Mouse (Mus musculus) induced T-regulatory cell, adult 2 months (primary cell): Measurements from ENCODE around the gene Tex13c1.

Experiments used
- DNase-seq: peaks from one replicate; pipeline ENCODE4 v3.0.0-alpha.2; 2012; ENCODE audit warnings: low read depth

Gene Tex13c1

DNA sequence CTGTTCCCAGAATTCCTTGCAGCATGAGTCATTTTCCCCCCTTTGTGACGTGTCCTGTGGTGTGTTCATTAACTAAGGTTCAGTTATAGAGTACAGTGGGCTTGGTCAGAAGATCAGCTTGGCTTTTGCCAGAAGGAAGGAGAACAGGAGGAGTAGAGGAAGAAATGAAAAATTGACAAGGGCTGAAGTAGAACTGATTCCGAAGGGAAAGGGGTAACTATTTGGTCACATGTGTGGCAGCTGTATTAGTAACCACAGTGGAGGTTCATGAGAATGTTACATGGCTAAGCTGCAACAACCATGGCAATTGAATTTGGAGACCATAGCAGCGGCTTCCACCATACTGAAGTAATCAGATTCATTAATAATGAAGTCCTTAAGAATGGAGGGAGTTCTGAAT is at the start of gene Tex13c1:
Tex13c1 (plus strand) TSS at position 301 of the 400 bp plus-strand sequence.
- DNase-seq = no peak
